Mouse (Mus musculus) heart, embryonic 12.5 days (tissue): Measurements from ENCODE around the gene Ccl8. TPM values are rescaled to one million over a fixed set of nuclear protein-coding genes. Genes with fewer than 3 reads are reported as not detected.

ENCODE experiments used
- ATAC-seq: fragments of 200-750 bp; cut with Nextera tagmentation; 2 replicates; pipeline ENCODE4 v1.8.0; 2017; ENCODE audit warnings: moderate TSS enrichment, moderate library complexity; ENCODE audit not compliant: insufficient number of reproducible peaks, low FRiP score
- H3K27ac ChIP-seq: fragments of 300-500 bp; sonication (generic); 2 replicates; pipeline ENCODE4 v1.5.1; 2016; ENCODE audit warnings: mild to moderate bottlenecking, moderate library complexity; ENCODE audit not compliant: poor library complexity, severe bottlenecking
- H3K27me3 ChIP-seq: fragments of 300-500 bp; sonication (generic); replicated peaks from 2 replicates; pipeline ENCODE4 v1.6.1; 2016; ENCODE audit warnings: mild to moderate bottlenecking, moderate library complexity
- H3K36me3 ChIP-seq: fragments of 300-500 bp; sonication (generic); 2 replicates; pipeline ENCODE4 v1.6.1; 2016; ENCODE audit warnings: mild to moderate bottlenecking, moderate library complexity
- H3K4me1 ChIP-seq: fragments of 300-500 bp; sonication (generic); replicated peaks from 2 replicates; pipeline ENCODE4 v1.6.1; 2016; ENCODE audit warnings: mild to moderate bottlenecking
- H3K4me2 ChIP-seq: fragments of 300-500 bp; sonication (generic); 2 replicates; pipeline ENCODE4 v1.6.1; 2016; ENCODE audit warnings: mild to moderate bottlenecking, moderate library complexity
- H3K4me3 ChIP-seq: fragments of 300-500 bp; sonication (generic); 2 replicates; pipeline ENCODE4 v1.5.1; 2016; ENCODE audit warnings: mild to moderate bottlenecking
- H3K9ac ChIP-seq: fragments of 300-500 bp; sonication (generic); 2 replicates; pipeline ENCODE4 v1.6.1; 2016; ENCODE audit warnings: mild to moderate bottlenecking, moderate library complexity
- H3K9me3 ChIP-seq: fragments of 300-500 bp; sonication (generic); replicated peaks from 2 replicates; pipeline ENCODE4 v1.6.1; 2016; ENCODE audit warnings: mild to moderate bottlenecking, moderate library complexity
- WGBS: fragments of 180-500 bp; shearing (Covaris S2); methylation state at CpG from one replicate; pipeline ENCODE4 v1.1.7; 2016; 5-methylcytosine and 5-hydroxymethylcytosine counted together
- polyA plus RNA-seq: library from polyadenylated mRNA; unstranded; fragments of >200 nt; fragmentation: Nextera tagmentation; extraction: Ambion mirVana; gene quantifications from 2 replicates; pipeline ENCODE4 v1.2.1, GENCODE M21; 2016

The Ccl8 gene
- polyA plus RNA-seq = not detected in 2 replicates

DNA sequence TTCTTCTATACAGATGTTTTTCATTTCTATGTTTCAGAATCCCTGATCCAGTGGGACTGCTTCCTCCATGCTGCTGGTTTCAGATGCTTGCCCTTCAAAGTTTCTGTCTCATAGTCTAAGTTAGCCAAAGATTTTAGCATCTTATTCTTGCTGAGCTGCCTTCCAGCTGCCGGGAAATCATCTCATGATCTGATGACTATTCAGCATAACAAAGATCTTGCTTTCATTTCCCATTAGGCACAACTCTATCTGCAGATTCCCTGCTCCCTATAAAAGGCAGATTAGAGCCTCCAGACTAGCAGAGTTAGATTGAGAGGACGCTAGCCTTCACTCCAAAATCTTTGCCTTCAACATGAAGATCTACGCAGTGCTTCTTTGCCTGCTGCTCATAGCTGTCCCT lies at the start of gene Ccl8:
TSS of gene Ccl8 (plus strand) at position 301 of the 400 bp plus-strand sequence.
- Histone ChIP-seq H3K4me1 (no peaks in the 10 kb centered on the region), H3K36me3 (no peaks in the 10 kb centered on the region), H3K9ac (no peak within 1 kb of the TSS), H3K27ac (no peak within 1 kb of the TSS), H3K27me3 (0 out of 2 replicates have a peak, but pooled peaks cover 3% of the 10 kb centered on the region), H3K4me2 (no peak within 1 kb of the TSS), H3K4me3 (no peak within 1 kb of the TSS), H3K9me3 (no peaks in the 10 kb centered on the region)
- 71% methylated on average over 3 of the region's 3 CpGs for WGBS
- no peak for ATAC-seq

DNA sequence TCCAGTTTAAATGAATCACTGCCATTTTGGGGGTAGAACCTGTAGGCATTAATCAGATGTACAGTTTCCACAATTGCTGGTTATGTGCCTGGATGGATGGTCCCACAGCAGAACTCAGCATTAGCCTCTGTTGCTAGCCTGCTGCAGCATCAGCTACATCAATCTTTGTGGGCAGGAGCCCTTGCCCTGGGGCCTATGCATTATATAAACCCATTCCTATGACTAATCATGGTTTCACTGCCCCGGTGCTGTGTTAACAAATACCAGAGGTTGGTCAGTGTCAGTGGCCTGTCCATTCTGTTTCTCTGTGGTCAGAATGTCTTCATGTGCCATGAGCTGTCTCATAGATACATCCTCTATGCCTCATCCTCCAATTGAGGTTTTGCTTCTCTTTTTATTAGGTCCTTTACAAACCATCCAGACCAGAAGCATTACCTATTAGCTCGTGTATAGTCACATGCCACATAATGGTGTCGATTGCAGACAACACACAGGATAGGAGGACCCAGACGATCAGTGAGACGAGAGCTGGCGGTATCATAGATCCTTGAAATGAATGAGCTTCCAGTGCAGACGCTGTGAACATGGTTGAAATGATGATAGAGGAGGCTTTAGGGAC lies 47.9 kb upstream of the Ccl8 start:
- WGBS = 68% methylated on average over 7 of the region's 7 CpGs
- Histone ChIP-seq H3K4me3 (no peak overlapping the region), H3K9ac (no peak overlapping the region), H3K4me1 (no peaks in the 10 kb centered on the region), H3K36me3 (no peaks in the 10 kb centered on the region), H3K27me3 (no peaks in the 10 kb centered on the region), H3K27ac (no peak overlapping the region), H3K4me2 (no peak overlapping the region), H3K9me3 (no peaks in the 10 kb centered on the region)
- no peak for ATAC-seq

DNA sequence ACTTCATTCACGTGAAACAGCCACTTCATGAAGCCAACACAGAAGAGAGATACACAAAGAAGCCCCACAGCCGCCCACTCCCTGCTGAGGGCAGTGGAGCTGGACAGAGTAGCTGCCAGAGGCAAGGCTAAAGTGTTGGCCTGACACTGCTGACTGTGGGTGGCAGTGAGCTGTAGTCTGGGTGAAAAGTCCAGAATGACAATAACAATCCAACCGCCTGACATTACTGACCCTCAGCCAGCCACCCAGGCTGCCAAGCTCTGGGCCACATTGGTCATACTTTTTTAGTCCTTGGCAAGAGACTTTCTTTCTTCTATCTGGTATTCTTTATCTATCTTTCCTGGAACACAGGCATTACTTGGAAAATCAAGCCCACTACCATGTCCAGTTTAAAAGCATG lies 43.9 kb upstream of the Ccl8 start:
- Histone ChIP-seq H3K27ac (no peak overlapping the region), H3K9me3 (no peaks in the 10 kb centered on the region), H3K4me3 (no peak overlapping the region), H3K9ac (no peak overlapping the region), H3K27me3 (no peaks in the 10 kb centered on the region), H3K4me2 (no peak overlapping the region), H3K4me1 (no peaks in the 10 kb centered on the region), H3K36me3 (no peaks in the 10 kb centered on the region)
- no peak for ATAC-seq
- 74% methylated on average over 3 of the region's 3 CpGs for whole genome bisulfite sequencing

DNA sequence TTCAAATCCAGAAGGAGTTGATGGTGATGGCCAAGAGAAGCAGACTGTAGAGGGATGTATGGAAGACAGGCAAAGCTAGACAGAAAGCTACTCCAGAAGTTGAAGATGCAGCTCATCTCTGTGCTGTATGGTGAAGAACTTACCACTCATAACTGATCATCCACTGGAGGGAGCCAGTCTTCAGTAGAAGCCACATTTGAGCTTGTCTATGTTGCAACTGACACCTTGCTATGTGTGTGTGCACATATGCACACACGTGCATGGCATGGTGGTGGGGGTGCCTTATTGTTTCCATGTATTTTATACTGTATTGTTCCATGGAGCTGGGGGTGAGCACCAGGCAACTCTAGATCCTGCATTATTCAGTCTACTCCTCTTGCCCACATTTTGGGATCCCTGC lies 42.6 kb upstream of the Ccl8 start:
- Histone ChIP-seq H3K4me1 (no peaks in the 10 kb centered on the region), H3K27ac (no peak overlapping the region), H3K4me3 (no peak overlapping the region), H3K27me3 (no peaks in the 10 kb centered on the region), H3K9me3 (no peaks in the 10 kb centered on the region), H3K9ac (no peak overlapping the region), H3K4me2 (no peak overlapping the region), H3K36me3 (no peaks in the 10 kb centered on the region)
- 74% methylated on average over 1 of the region's 1 CpGs for whole genome bisulfite sequencing
- ATAC-seq = no peak

DNA sequence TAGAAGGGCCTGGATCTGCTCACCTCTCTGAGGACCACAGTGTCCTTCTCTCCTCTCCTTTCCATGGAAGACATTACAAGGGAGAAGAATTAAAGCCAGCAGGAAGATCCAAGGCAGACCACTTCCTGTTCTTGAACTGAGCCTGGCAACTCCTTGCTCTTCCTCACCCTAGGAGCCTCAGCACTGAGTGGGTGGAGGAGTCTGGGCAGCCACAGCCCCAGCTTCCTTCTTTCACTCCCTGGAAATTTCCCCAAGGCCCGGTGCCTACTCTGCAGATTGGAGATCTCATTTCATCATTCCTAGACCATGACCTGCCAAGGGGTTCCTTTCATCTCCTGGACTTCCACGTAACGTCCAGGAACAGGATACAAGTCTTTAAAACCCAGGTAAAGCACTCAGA lies 42.0 kb upstream of the Ccl8 start:
- Histone ChIP-seq H3K9ac (no peak overlapping the region), H3K9me3 (no peaks in the 10 kb centered on the region), H3K27me3 (no peaks in the 10 kb centered on the region), H3K36me3 (no peaks in the 10 kb centered on the region), H3K4me2 (no peak overlapping the region), H3K4me3 (no peak overlapping the region), H3K4me1 (no peaks in the 10 kb centered on the region), H3K27ac (no peak overlapping the region)
- no peak for ATAC-seq
- 62% methylated on average over 3 of the region's 3 CpGs for WGBS

DNA sequence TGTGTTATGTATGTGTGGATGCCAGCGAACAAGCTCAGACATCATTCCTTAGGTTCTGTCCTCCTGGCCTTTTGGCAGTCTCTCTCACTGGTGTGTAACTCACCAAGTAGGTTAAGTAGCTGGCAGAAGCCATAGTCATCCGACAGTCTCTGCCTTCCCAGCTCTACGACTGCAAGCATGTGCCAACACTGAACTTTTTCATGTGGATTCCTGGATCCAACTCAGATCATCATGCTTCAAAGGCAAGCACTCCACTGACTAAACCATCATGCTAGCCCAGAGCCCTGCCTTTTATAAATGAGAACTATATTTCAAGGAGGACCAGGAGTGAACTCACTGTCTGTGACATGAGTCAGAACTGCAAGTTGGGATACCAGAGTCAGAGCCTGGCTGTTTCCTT lies 41.3 kb upstream of the Ccl8 start:
- Histone ChIP-seq H3K4me3 (no peak overlapping the region), H3K36me3 (no peaks in the 10 kb centered on the region), H3K27me3 (no peaks in the 10 kb centered on the region), H3K4me2 (no peak overlapping the region), H3K9me3 (no peaks in the 10 kb centered on the region), H3K27ac (no peak overlapping the region), H3K4me1 (no peaks in the 10 kb centered on the region), H3K9ac (no peak overlapping the region)
- whole genome bisulfite sequencing = 78% methylated on average over 3 of the region's 3 CpGs
- no peak for ATAC-seq

DNA sequence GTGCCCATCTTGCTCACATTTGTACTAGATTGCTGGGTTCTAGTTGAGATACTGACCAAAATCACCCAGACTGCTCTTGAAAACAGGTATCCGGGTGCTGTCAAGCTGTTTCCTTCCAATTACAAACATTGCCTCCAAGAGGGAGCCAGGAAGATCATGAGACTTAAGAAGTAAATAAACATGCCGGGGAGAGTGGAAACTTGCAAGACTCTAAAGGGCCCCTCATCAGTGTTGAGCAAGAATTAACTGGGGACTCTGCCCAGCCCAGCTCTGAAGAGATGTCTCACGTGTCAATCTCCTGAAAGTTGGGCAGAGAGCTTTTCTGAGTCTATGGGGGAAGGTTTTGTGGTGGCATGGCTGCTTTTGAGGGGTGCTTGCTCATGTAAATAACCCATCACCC lies 38.0 kb upstream of the Ccl8 start:
- ATAC-seq = no peak
- H3K4me2 ChIP-seq = no peak overlapping the region
- no peaks in the 10 kb centered on the region for H3K9me3 ChIP-seq
- H3K36me3 ChIP-seq = no peaks in the 10 kb centered on the region
- H3K4me1 ChIP-seq = no peaks in the 10 kb centered on the region
- H3K27ac ChIP-seq = no peak overlapping the region
- H3K9ac ChIP-seq = no peak overlapping the region
- no peak overlapping the region for H3K4me3 ChIP-seq
- H3K27me3 ChIP-seq = no peaks in the 10 kb centered on the region
- 57% methylated on average over 3 of the region's 3 CpGs for WGBS

DNA sequence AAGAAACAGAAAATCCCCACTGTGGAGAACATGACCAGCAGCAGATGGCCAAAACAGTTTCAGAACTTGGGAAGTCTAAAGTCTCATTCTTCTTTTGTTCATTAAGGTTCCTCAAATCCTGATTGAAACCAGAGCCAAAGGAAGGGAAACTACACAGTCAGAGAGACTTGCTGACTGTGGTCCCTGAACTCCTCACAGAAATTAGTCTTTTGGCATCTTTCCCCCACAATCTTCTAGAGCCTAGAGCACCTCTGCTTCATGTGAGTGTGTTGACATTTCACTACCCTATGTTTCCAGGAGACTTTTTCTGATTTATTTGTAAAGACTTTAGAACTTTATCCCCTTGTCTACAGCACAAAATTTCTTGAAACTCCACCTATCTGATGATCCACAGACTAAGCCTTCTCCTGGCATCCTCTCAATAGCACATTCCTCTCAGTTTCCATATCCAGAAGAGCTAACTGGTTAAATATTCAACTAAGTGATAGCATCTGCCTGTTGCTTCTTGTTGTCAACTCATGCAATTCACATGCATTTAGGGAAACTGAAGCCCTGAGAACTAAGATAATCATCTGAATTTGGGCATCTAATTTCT lies 36.8 kb upstream of the Ccl8 start:
- Histone ChIP-seq H3K4me1 (no peaks in the 10 kb centered on the region), H3K4me3 (no peak overlapping the region), H3K27me3 (no peaks in the 10 kb centered on the region), H3K9ac (no peak overlapping the region), H3K36me3 (no peaks in the 10 kb centered on the region), H3K9me3 (no peaks in the 10 kb centered on the region), H3K4me2 (no peak overlapping the region), H3K27ac (no peak overlapping the region)
- no peak for ATAC-seq

DNA sequence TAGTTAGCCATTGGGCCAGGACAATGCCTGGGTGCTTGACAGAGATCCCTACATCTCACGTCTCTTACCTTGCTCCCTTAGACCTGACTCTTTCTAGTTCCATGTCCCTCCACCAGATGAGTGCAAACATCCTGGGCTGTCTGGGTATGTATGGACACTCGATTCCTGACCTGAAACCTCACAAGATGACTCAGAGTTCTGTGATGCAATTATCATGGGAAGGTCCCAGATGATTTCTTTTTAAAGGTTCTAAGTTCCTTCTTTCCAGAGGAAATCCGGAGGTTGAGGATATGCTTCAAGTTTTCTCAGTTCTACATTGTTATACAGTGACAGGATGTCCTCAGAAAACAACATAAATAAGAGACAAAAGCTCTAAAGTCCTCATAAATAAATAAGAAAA lies 34.1 kb upstream of the Ccl8 start:
- no peaks in the 10 kb centered on the region for H3K9me3 ChIP-seq
- no peaks in the 10 kb centered on the region for H3K27me3 ChIP-seq
- WGBS = 61% methylated on average over 3 of the region's 3 CpGs
- no peak overlapping the region for H3K4me3 ChIP-seq
- no peak overlapping the region for H3K27ac ChIP-seq
- H3K4me2 ChIP-seq = no peak overlapping the region
- ATAC-seq = no peak
- no peaks in the 10 kb centered on the region for H3K4me1 ChIP-seq
- no peaks in the 10 kb centered on the region for H3K36me3 ChIP-seq
- H3K9ac ChIP-seq = no peak overlapping the region

DNA sequence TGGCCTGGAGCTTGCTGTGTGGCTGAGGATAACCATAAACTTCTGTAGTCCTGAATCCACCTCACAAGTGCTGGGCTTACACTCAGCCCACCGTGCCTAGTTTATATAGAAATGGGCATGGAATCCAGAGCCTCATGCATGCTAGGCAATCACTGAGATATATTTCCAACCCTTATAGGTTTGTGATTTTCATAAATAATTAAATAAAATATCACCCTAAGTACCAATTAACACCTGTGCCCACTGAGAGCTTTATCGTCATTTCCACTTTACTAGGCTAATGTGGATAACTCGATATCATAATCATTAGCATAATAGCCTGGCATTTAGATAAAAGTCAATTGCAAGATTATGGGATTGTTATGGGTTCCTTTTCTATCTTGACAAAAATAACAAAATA lies 30.6 kb upstream of the Ccl8 start:
- H3K4me1 ChIP-seq = no peaks in the 10 kb centered on the region
- H3K36me3 ChIP-seq = no peaks in the 10 kb centered on the region
- WGBS = 86% methylated on average over 3 of the region's 3 CpGs
- H3K4me2 ChIP-seq = no peak overlapping the region
- no peaks in the 10 kb centered on the region for H3K9me3 ChIP-seq
- no peak overlapping the region for H3K27ac ChIP-seq
- ATAC-seq = no peak
- no peaks in the 10 kb centered on the region for H3K27me3 ChIP-seq
- H3K9ac ChIP-seq = no peak overlapping the region
- no peak overlapping the region for H3K4me3 ChIP-seq

DNA sequence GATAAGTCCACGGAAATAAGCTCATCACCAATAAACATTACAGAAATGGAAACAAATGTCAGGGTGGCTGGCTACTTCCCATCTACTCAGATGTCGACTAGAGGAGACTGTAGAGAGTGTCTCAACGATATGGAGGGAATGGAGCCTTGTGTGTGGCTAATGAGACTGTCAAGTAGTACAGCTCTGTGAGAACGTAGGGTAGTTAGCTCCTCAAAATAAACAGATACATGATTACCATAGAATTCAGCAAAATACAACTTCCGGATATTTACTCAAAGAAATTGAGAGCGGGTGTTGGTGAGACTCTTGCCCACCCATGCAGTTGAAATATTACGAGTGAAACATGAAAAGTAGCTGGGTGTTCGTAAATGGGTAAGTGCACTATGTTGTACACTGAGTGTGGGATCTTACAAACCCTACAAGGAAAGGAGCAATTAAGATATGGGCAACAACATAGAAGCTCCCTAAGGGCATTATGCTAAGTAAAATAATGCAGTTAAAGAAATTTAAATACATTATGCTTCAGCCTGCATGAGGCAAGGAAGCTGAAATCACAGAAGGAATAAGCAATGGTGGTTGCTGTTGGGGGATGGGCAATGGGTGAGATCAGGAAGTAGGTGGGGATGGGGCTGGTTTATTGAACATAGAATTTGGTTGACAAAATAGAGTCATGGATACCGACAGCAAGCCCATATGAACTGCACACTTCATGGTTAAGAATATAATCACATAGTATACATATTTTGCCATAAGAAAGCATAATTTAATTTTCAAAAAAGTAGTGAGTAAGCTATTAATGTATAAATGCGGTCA lies 15.3 kb upstream of the Ccl8 start:
- no peaks in the 10 kb centered on the region for H3K36me3 ChIP-seq
- no peaks in the 10 kb centered on the region for H3K4me1 ChIP-seq
- H3K4me3 ChIP-seq = no peak overlapping the region
- no peaks in the 10 kb centered on the region for H3K9me3 ChIP-seq
- H3K4me2 ChIP-seq = no peak overlapping the region
- H3K9ac ChIP-seq = no peak overlapping the region
- no peak overlapping the region for H3K27ac ChIP-seq
- H3K27me3 ChIP-seq = no peaks in the 10 kb centered on the region
- WGBS = 73% methylated on average over 10 of the region's 10 CpGs
- no peak for ATAC-seq
